Mouse (Mus musculus) testis, adult 2 months (tissue): ENCODE data around the gene Ak3.

Experiments
- CTCF ChIP-seq: fragments of 200-500 bp; IDR thresholded peaks from 2 replicates; pipeline ENCODE4 v1.5.1; 2012; ENCODE audit warnings: low read depth, mild to moderate bottlenecking, inconsistent platforms, low read length, moderate library complexity; ENCODE audit not compliant: control insufficient read depth, insufficient read depth, insufficient replicate concordance
- POLR2A ChIP-seq: fragments of 200-500 bp; IDR thresholded peaks from 2 replicates; pipeline ENCODE4 v1.6.1; 2012; ENCODE audit warnings: low read depth, mild to moderate bottlenecking, inconsistent platforms, low read length, moderate library complexity; ENCODE audit not compliant: control insufficient read depth

DNA sequence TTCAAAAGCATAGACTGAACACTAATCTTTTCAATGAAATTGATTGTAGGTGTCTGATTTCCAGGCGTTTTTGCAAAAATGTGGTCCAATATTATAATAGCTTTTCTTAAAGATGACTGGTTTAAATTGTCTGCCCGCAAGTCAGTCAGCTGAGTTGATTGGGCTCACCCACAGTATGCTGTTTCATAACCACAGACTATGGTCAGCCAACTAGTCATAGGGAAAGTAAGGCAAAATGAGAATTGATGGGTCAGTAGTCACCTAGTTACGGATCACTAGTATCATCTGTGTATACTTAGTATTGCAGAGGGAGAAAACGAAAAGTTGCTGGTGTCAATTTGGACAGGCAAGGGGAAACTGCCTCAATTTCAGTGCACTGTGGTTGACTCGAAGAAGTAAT lies 56.4 kb downstream of the Ak3 start:
- no peak for TF ChIP-seq CTCF
- no peak for TF ChIP-seq POLR2A
